Mouse (Mus musculus): Measurements from ENCODE around the gene Cd151. TPM values are rescaled to one million over a fixed set of nuclear protein-coding genes. Genes with fewer than 3 reads are reported as not detected.

Gene Cd151
- 26.0 and 29.7 TPM in 2 replicates for polyA plus RNA-seq (2016; fragmentation: Nextera tagmentation; extraction: Ambion mirVana)

DNA sequence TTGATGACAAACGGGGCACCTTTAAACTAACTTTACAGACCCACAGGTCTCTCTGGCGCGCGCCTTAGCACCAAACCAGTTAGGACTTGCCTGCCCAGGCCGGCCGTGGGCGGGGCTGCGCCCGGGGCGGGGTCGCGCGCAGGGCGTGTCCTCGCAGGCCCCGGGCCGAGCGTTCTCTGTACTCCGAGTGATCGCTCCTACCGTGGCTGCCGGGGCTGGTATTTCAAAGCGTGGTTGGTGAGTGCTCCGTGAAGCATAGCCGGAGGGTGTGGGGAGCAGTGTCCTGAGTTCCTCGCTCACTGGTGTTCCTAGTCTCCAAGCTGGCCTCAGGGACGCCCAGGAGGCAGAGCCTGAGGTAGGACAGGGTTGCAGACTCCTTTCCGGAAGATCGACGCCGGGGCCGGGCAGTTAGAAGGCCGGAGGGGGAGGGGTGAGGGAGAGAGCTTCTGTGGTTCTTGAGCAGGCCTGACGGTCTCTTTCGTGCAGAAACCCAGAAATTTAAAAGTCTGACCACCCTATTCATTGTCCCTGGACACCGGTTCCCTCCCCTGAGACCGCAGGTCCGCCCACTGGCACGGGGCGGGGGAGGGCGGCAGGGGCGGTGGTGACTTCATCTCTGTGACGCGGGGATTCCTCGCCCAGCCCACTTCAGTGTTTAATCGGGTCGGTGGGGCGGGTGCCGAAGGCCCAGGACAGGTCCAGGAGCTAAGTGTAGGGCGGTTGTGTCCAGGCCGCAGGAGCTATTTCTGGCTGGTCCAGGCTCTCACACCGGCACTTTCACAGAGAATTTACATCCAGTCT lies at the start of gene Cd151:
TSS of gene Cd151 (plus strand) at position 163 of the 801 bp plus-strand sequence.
- peak within 1 kb of the TSS; percentile 80 for H3K4me3 ChIP-seq
- peak within 1 kb of the TSS; percentile 93 for H3K27ac ChIP-seq
- peaks cover 34% of the 10 kb centered on the region for H3K36me3 ChIP-seq
- peaks cover 68% of the 10 kb centered on the region for H3K4me1 ChIP-seq (replicated peaks)
- peak; percentile 86 for DNase-seq (ENCODE audit: low spot score)
- under 1% methylated on average over 52 of the region's 52 CpGs for WGBS
- H3K27me3 ChIP-seq (ENCODE audit: insufficient read depth, poor library complexity, severe bottlenecking), result peaks cover 47% of the 10 kb centered on the region
- H3K9me3 ChIP-seq, result no peaks in the 10 kb centered on the region

DNA sequence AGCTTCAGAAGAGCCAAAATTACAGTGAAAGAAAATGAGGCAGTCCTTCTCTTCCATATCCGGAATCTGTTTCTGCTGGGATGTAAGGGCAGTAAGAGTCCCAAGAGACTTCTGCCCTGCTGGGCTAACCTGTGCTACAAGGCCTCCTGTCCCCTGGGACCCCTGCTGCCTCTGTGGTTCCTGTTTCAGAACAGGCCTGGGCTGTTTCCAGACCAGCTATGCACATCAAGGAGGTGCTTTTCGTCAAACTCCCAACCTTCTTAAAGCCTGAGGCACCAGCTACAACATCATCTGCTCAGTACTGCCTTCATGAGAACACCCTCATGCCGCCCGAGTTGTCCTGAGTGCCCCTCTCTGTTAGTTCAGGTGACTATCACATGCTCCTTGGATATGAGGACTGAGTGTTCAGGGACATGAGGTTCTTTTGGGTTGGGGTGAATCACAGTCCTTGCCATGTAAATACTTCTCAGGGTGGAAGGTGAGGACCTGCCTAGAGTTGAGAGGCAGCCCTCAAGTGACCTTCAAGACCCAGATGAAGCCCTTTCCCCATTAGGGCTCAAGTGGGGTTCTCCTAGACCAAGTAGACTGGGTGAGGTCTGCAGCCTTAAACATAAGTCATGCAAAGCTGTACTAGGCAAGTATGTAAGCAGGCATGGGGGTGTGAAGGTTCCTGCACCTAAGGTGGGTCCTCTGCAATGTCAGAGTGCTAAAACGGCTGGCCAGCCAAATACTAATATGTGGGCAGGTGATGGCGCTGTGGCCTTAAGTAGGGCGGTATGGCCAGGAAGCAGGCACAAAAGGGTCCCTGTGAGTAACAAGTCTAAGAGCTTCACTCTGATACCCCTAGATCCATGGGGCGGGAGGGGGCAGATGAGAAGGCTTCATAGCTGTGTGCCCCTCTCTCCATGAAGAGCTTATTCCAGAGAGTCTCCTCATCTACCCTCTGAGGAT lies 49.2 kb upstream of the Cd151 start:
- Histone ChIP-seq H3K27me3 (ENCODE audit: insufficient read depth, poor library complexity, severe bottlenecking) (no peaks in the 10 kb centered on the region), H3K4me3 (no peak overlapping the region), H3K27ac (no peak overlapping the region), H3K4me1 (replicated peaks) (peaks cover 18% of the 10 kb centered on the region), H3K9me3 (no peaks in the 10 kb centered on the region), H3K36me3 (no peaks in the 10 kb centered on the region)
- no peak for DNase-seq (ENCODE audit: low spot score)
- 73% methylated on average over 8 of the region's 8 CpGs for WGBS

GRCm38 (mm10) chr7:141418970-141419369 lies 48.2 kb upstream of the Cd151 start:
- Histone ChIP-seq H3K36me3 (no peaks in the 10 kb centered on the region), H3K9me3 (no peaks in the 10 kb centered on the region), H3K4me3 (no peak overlapping the region), H3K27me3 (ENCODE audit: insufficient read depth, poor library complexity, severe bottlenecking) (no peaks in the 10 kb centered on the region), H3K4me1 (replicated peaks) (peaks cover 9% of the 10 kb centered on the region), H3K27ac (no peak overlapping the region)
- 87% methylated on average over 7 of the region's 7 CpGs for WGBS
- DNase-seq (ENCODE audit: low spot score), result no peak

DNA sequence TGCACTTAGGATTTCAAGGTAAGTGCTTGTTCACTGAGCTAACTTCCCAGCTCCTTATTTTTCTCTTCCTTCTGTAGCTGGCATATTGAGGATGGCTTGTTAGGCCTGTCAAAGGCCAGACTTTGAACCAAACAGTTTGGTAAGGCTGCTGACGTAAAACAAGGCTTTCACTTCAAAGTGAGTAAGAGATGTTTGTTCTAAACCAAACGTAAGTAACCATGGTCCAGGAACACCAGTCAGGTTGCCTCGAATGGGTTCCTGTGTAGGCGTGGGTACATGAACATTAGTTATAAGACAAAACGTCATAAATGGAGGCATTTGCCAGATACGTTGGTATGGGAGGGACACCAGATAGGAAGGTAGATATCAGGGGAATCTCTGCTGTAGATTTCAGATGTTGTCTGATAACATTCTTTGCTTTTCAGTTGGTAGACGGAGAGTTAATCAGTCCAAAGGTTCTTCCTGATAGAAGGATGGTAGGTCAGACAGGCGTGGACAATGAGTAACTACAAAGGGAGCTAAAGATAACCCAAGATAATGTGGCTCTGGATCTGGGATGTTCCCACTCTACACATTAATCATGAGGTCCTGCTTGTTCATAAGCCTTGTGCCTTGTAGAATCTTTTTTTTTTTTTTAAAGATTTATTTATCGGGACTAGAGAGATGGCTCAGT lies 47.0 kb upstream of the Cd151 start:
- WGBS, result 88% methylated on average over 9 of the region's 9 CpGs
- no peak overlapping the region for H3K4me3 ChIP-seq

GRCm38 (mm10) chr7:141423811-141424210 lies 43.4 kb upstream of the Cd151 start:
- H3K9me3 ChIP-seq, result no peaks in the 10 kb centered on the region
- H3K27ac ChIP-seq, result no peak overlapping the region
- H3K4me3 ChIP-seq, result no peak overlapping the region
- H3K27me3 ChIP-seq (ENCODE audit: insufficient read depth, poor library complexity, severe bottlenecking), result peaks cover 9% of the 10 kb centered on the region; the same call in 1 of the 2 replicates
- no peak for DNase-seq (ENCODE audit: low spot score)
- H3K36me3 ChIP-seq, result no peaks in the 10 kb centered on the region
- H3K4me1 ChIP-seq (replicated peaks), result peaks cover 7% of the 10 kb centered on the region
- 78% methylated on average over 4 of the region's 4 CpGs for WGBS

More for the DNA sequence above, 47.0 kb upstream of the Cd151 start:
- Histone ChIP-seq H3K4me1 (replicated peaks) (no peaks in the 10 kb centered on the region), H3K9me3 (no peaks in the 10 kb centered on the region), H3K27me3 (ENCODE audit: insufficient read depth, poor library complexity, severe bottlenecking) (no peaks in the 10 kb centered on the region), H3K36me3 (no peaks in the 10 kb centered on the region), H3K27ac (no peak overlapping the region)
- DNase-seq (ENCODE audit: low spot score), result no peak

DNA sequence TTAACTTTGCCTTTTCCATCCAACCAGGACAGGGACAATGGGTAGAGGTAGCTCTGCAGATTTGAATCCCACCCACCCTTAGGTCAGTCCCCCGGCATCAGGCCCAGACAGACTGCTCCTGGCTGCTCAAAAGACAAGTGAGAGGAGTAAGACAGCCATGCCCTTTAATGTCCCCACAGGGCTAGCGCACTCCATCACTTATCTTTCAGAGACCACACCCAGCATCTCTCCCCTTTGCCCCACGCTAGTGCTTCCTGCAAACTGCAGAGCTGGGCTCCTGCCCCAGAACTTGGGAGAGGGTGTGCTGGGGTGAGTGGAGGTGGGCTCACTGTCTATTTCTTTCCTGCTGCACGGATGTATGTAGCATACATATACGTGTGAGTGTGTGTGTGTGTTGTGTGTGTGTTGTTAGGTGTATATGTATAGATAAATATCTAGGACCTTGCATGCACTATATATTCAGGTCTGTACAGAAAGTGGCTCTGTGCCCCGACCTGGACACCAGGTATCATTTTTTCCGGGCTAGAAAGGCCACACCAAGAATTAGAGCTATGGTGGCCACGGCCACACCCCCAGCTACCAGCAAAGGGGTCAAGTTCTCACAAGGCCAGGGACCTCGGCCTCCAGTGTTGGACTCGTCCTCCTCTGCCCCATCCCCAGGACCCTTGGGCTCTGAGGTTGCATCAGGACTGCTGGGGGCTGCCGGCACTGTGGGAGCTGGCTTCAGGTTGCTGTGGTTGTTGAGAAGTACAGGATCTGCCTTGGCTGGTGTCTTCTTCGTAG lies 40.1 kb upstream of the Cd151 start:
- Histone ChIP-seq H3K9me3 (no peaks in the 10 kb centered on the region), H3K27me3 (ENCODE audit: insufficient read depth, poor library complexity, severe bottlenecking) (peaks cover 9% of the 10 kb centered on the region; the same call in 1 of the 2 replicates), H3K4me1 (replicated peaks) (peaks cover 29% of the 10 kb centered on the region), H3K27ac (no peak overlapping the region), H3K36me3 (peaks cover 19% of the 10 kb centered on the region), H3K4me3 (no peak overlapping the region)
- 82% methylated on average over 12 of the region's 12 CpGs for WGBS
- DNase-seq (ENCODE audit: low spot score), result no peak

DNA sequence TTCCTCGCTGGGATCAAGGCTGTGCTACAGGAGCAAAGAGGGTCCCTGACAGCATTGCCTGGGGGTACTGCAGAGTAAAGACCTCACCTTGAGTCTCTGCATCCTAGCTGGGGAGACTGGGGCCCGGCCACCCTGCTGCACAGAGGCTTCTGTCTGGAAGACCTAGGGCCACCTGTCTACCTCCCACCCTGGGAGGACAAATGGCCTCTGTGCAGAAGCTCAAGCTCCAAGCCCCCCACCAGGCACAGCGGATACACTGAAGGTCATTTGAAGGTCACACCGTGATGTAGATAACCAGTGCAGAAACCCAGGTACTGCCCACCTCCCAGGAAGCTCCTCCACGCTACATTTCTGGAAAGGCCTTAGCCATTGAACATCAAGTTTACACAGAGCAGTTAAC lies 38.5 kb upstream of the Cd151 start:
- no peak for DNase-seq (ENCODE audit: low spot score)
- WGBS, result 54% methylated on average over 5 of the region's 5 CpGs
- Histone ChIP-seq H3K4me3 (peak overlapping the region; percentile 54), H3K36me3 (peaks cover 34% of the 10 kb centered on the region), H3K4me1 (replicated peaks) (peaks cover 45% of the 10 kb centered on the region), H3K27me3 (ENCODE audit: insufficient read depth, poor library complexity, severe bottlenecking) (peaks cover 9% of the 10 kb centered on the region; the same call in 1 of the 2 replicates), H3K27ac (peak overlapping the region; percentile 77), H3K9me3 (no peaks in the 10 kb centered on the region)

GRCm38 (mm10) chr7:141429310-141429709 lies 37.9 kb upstream of the Cd151 start, which contains the start of gene Cend1:
Cend1 (minus strand) TSS chr7:141429491.
- WGBS, result 3% methylated on average over 19 of the region's 19 CpGs
- Histone ChIP-seq H3K27ac (peak within 1 kb of the TSS; percentile 77), H3K36me3 (peaks cover 36% of the 10 kb centered on the region), H3K27me3 (ENCODE audit: insufficient read depth, poor library complexity, severe bottlenecking) (peaks cover 9% of the 10 kb centered on the region; the same call in 1 of the 2 replicates), H3K4me1 (replicated peaks) (peaks cover 51% of the 10 kb centered on the region), H3K4me3 (peak within 1 kb of the TSS; percentile 54), H3K9me3 (no peaks in the 10 kb centered on the region)
- DNase-seq (ENCODE audit: low spot score), result peak; percentile 76

DNA sequence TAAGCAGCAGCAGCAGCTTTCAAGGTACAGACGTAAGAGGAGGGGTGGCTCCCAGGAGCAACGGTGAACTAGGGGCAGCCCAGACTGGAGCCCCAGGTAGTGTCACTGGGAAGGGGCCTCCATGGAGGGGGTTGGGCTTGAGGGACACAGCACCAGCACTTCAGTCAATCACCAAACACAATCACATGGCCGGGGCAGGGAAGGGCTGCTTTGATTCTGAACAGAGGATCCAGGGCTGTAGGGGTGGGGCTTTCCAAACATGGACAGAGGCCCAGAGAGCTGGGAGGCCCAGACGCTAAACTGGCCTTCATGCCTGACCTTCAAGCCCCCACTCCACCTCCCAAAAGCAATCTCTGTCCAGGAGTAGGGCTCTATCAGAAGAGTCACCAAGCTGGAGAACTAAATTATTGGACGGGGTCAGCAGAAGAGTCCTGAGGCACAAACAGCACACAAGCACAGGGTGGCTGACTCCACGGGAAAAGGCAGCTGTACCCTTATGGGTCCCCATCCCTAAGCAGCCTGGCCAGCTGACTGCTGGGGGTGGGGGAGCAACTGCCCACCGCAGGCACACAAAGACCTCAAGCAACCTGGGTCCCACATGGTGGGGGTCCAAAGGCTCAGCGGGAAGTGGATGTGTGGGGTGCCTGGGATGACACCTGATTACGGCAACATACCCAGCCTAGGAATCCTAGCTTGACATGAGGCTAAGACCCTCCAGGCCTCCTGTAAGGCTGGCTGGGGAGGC lies 37.2 kb upstream of the Cd151 start:
- WGBS, result 61% methylated on average over 9 of the region's 9 CpGs
- peaks cover 58% of the 10 kb centered on the region for H3K4me1 ChIP-seq (replicated peaks)
- peaks cover 36% of the 10 kb centered on the region for H3K36me3 ChIP-seq
- H3K9me3 ChIP-seq, result no peaks in the 10 kb centered on the region
- H3K4me3 ChIP-seq, result peak overlapping the region; percentile 54
- no peak overlapping the region for H3K27ac ChIP-seq
- H3K27me3 ChIP-seq (ENCODE audit: insufficient read depth, poor library complexity, severe bottlenecking), result peaks cover 9% of the 10 kb centered on the region; the same call in 1 of the 2 replicates
- no peak for DNase-seq (ENCODE audit: low spot score)

- H3K9me3 ChIP-seq, result no peaks in the 10 kb centered on the region
- no peak for DNase-seq (ENCODE audit: low spot score)
- peaks cover 36% of the 10 kb centered on the region for H3K36me3 ChIP-seq
- 95% methylated on average over 9 of the region's 9 CpGs for WGBS
- peaks cover 65% of the 10 kb centered on the region for H3K4me1 ChIP-seq (replicated peaks)
- peaks cover 9% of the 10 kb centered on the region; the same call in 1 of the 2 replicates for H3K27me3 ChIP-seq (ENCODE audit: insufficient read depth, poor library complexity, severe bottlenecking)
- H3K27ac ChIP-seq, result no peak overlapping the region
- H3K4me3 ChIP-seq, result no peak overlapping the region
These were observed 36.5 kb upstream of the Cd151 start for GRCm38 (mm10) chr7:141430585-141431240.
